In genomic region chr15:103333738-103334137, GRCm38 (mm10) we compare ENCODE assay signal across 12 mouse cellular contexts. TPM values are rescaled to one million over a fixed set of nuclear protein-coding genes. Genes with fewer than 3 reads are reported as not detected.
A peak's percentile ranks its signal among the peaks of the same experiment; 100 is the strongest.
DNase-seq lines count a peak whose midpoint lies in the region; ATAC-seq and TF ChIP-seq lines count a peak whose summit lies in the region.
"Had no signal": no experiment of that assay in that cellular context is flagged by ENCODE, and none has a peak within 500 bp of the region (broad histone marks: within the 10 kb centered on the region; RNA-seq: fewer than 3 reads in every experiment).

No protein-coding gene starts in this region.

- H3K9ac ChIP-seq in midbrain, embryonic 11.5 days (ENCODE audit: low read length) = peak overlapping the region; percentile 40; the same call in 1 of the 2 replicates
- H3K9ac ChIP-seq: hindbrain, embryonic 15.5 days; neural tube, embryonic 15.5 days had no signal

- H3K27me3 ChIP-seq in E14TG2a.4 (ENCODE audit: insufficient read depth, low read length) = peaks cover 12% of the 10 kb centered on the region
- no peaks in the 10 kb centered on the region; the same call in 1 of the 2 replicates for H3K27me3 ChIP-seq in midbrain, embryonic 11.5 days (ENCODE audit: control insufficient read depth, insufficient read depth, low read length)
- H3K27me3 ChIP-seq: hindbrain, embryonic 15.5 days had no signal

- H3K27ac ChIP-seq in midbrain, embryonic 11.5 days (ENCODE audit: low read depth, low read length) = peak overlapping the region; percentile 65
- H3K27ac ChIP-seq: hindbrain, embryonic 15.5 days; neural tube, embryonic 15.5 days had no signal

- H3K9me3 ChIP-seq in E14TG2a.4 (ENCODE audit: low read length) = no peaks in the 10 kb centered on the region
- H3K9me3 ChIP-seq in midbrain, embryonic 11.5 days (ENCODE audit: control insufficient read depth, low read length) = no peaks in the 10 kb centered on the region
- H3K9me3 ChIP-seq: hindbrain, embryonic 15.5 days; neural tube, embryonic 15.5 days had no signal

- WGBS in midbrain, embryonic 11.5 days = 16% methylated on average over 5 of the region's 5 CpGs

- peak; percentile 88 for ATAC-seq in granulocyte monocyte progenitor cell, adult 5-6 weeks (replicated peaks; ENCODE audit: poor library complexity, severe bottlenecking)
- ATAC-seq in midbrain, embryonic 11.5 days (ENCODE audit: low FRiP score) = peak; percentile 17; the same call in 1 of the 2 replicates
- ATAC-seq: activated CD4-positive, CD25-positive, alpha-beta regulatory T cell, adult 4 months had no signal

- peak overlapping the region; percentile 19; the same call in 1 of the 2 replicates for H3K4me2 ChIP-seq in midbrain, embryonic 11.5 days
- H3K4me2 ChIP-seq: hindbrain, embryonic 15.5 days; neural tube, embryonic 15.5 days had no signal

- peak; percentile 24 to 74 for DNase-seq in heart, adult 18-20 months
- DNase-seq in heart, postnatal 36 days = no peak
- no peak for DNase-seq in midbrain, embryonic 11.5 days (ENCODE audit: low spot score, missing footprints)
- no peak for DNase-seq in gastrocnemius, postnatal 10 days
- no peak for DNase-seq in ovary, postnatal 10 days (ENCODE audit: low spot score)
- no peak for DNase-seq in ovary, adult 18-20 months (ENCODE audit: low spot score)

- intact Hi-C loops in heart, postnatal 36 days (cut with DNase I) = no loop called here

- 0 out of 2 replicates have a peak, but pooled peaks cover 4% of the 10 kb centered on the region for H3K36me3 ChIP-seq in E14TG2a.4 (ENCODE audit: insufficient read depth, low read length)
- H3K36me3 ChIP-seq in midbrain, embryonic 11.5 days (ENCODE audit: control insufficient read depth, insufficient read depth, low read length) = no peaks in the 10 kb centered on the region
- H3K36me3 ChIP-seq: hindbrain, embryonic 15.5 days; neural tube, embryonic 15.5 days had no signal

- peak overlapping the region; percentile 27; the same call in 1 of the 2 replicates for H3K4me3 ChIP-seq in E14TG2a.4 (replicated peaks; ENCODE audit: low read length)
- H3K4me3 ChIP-seq in midbrain, embryonic 11.5 days (ENCODE audit: low read depth, low read length) = no peak overlapping the region
- H3K4me3 ChIP-seq: hindbrain, embryonic 15.5 days; neural tube, embryonic 15.5 days had no signal

- H3K4me1 ChIP-seq in E14TG2a.4 (replicated peaks; ENCODE audit: low read depth, low read length) = peaks cover 74% of the 10 kb centered on the region
- peaks cover 34% of the 10 kb centered on the region for H3K4me1 ChIP-seq in midbrain, embryonic 11.5 days (ENCODE audit: control insufficient read depth, insufficient read depth, low read length)

- TF ChIP-seq CTCF in E14TG2a.4 (conservative IDR thresholded peaks at IDR 0.05; ENCODE audit: low read length) = no peak

RNA-seq across cellular contexts. Expression of gene Zfp385a, which starts 6.2 kb away (rescaled TPM):
- 10 to 100 TPM in 1 of 2 experiments, 1 to 10 TPM in 1; 8.9 to 10.3 TPM for total RNA-seq in heart, adult 18-20 months (2021)
- 10 to 100 TPM; 12.9 to 13.0 TPM for total RNA-seq in heart, postnatal 36 days (2021)
- total RNA-seq in granulocyte monocyte progenitor cell, adult 5-6 weeks (2014; fragmentation: Nextera tagmentation) = 17.5 and 24.9 TPM in 2 replicates
- 1.8 and 2.7 TPM in 2 replicates for total RNA-seq in granulocyte monocyte progenitor cell, adult 5-6 weeks (2017)
- 19.4 and 24.3 TPM in 2 replicates for polyA plus RNA-seq in midbrain, embryonic 11.5 days (2014; fragmentation: Nextera tagmentation; extraction: Ambion mirVana)
- total RNA-seq in gastrocnemius, postnatal 10 days (2021) = 10 to 100 TPM; 39.3 to 45.7 TPM
- polyA plus RNA-seq: activated CD4-positive, CD25-positive, alpha-beta regulatory T cell, adult 4 months had no signal

RNA-seq across cellular contexts. Expression of gene Gpr84, which starts 23.3 kb away (rescaled TPM):
- not detected for total RNA-seq in heart, adult 18-20 months (2021)
- total RNA-seq in heart, postnatal 36 days (2021) = not detected
- total RNA-seq in granulocyte monocyte progenitor cell, adult 5-6 weeks (2014; fragmentation: Nextera tagmentation) = 0.77 and 1.0 TPM in 2 replicates
- total RNA-seq in granulocyte monocyte progenitor cell, adult 5-6 weeks (2017) = 0.77 and 1.1 TPM in 2 replicates
- 0.12 and 0.23 TPM in 2 replicates for polyA plus RNA-seq in midbrain, embryonic 11.5 days (2014; fragmentation: Nextera tagmentation; extraction: Ambion mirVana)
- under 1 TPM in 1 of 2 experiments, not detected in 1; 0.14 TPM for total RNA-seq in gastrocnemius, postnatal 10 days (2021)
- polyA plus RNA-seq: activated CD4-positive, CD25-positive, alpha-beta regulatory T cell, adult 4 months; C2C12 had no signal

RNA-seq across cellular contexts. Expression of gene Itga5, which starts 32.8 kb away (rescaled TPM):
- 10 to 100 TPM; 30.8 to 37.3 TPM for total RNA-seq in heart, adult 18-20 months (2021)
- total RNA-seq in heart, postnatal 36 days (2021) = 10 to 100 TPM; 46.1 to 47.1 TPM
- total RNA-seq in granulocyte monocyte progenitor cell, adult 5-6 weeks (2014; fragmentation: Nextera tagmentation) = 24.7 and 29.8 TPM in 2 replicates
- 5.0 and 12.7 TPM in 2 replicates for total RNA-seq in granulocyte monocyte progenitor cell, adult 5-6 weeks (2017)
- 15.9 and 18.1 TPM in 2 replicates for polyA plus RNA-seq in midbrain, embryonic 11.5 days (2014; fragmentation: Nextera tagmentation; extraction: Ambion mirVana)
- total RNA-seq in gastrocnemius, postnatal 10 days (2021) = 10 to 100 TPM; 27.6 to 40.5 TPM

Comparison
In these comparisons a context has a peak if more than half of its experiments do, and no peak if none do; other contexts are left out.
1. DNase-seq: peak in heart, adult 18-20 months (2 of 2); none in heart, postnatal 36 days (0 of 2), midbrain, embryonic 11.5 days (single experiment), gastrocnemius, postnatal 10 days (single experiment), ovary, postnatal 10 days (single experiment) and ovary, adult 18-20 months (single experiment).